14 mouse cellular contexts compared by ENCODE assay signal in genomic region chr4:136949266-136949989, GRCm38 (mm10). TPM values are rescaled to one million over a fixed set of nuclear protein-coding genes. Genes with fewer than 3 reads are reported as not detected.
DNase-seq lines count a peak whose midpoint lies in the region; ATAC-seq and TF ChIP-seq lines count a peak whose summit lies in the region.
"Had no signal": no experiment of that assay in that cellular context is flagged by ENCODE, and none has a peak within 500 bp of the region (broad histone marks: within the 10 kb centered on the region; RNA-seq: fewer than 3 reads in every experiment).

No protein-coding gene starts in this region.

- peak; percentile 30 for DNase-seq in gastrocnemius, postnatal 14 days
- DNase-seq in gastrocnemius, postnatal 25 days = no peak
- DNase-seq in lung, embryonic 14.5 days = peak; percentile 63
- no peak for DNase-seq in lung, postnatal 14 days
- DNase-seq in brain, adult 2 months (ENCODE audit: low read depth, low spot score) = peak; percentile 61
- DNase-seq in cerebellum, postnatal 25 days = peak; percentile 64 to 77
- DNase-seq in adrenal gland, postnatal 25 days = no peak
- DNase-seq: midbrain, embryonic 14.5 days; thymus, postnatal 25 days had no signal

- no peak overlapping the region for H3K9ac ChIP-seq in lung, embryonic 14.5 days
- H3K9ac ChIP-seq: heart, embryonic 13.5 days; liver, embryonic 14.5 days; neural tube, embryonic 12.5 days had no signal

- WGBS in lung, embryonic 14.5 days = 31% methylated on average over 10 of the region's 10 CpGs

- H3K4me1 ChIP-seq in lung, embryonic 14.5 days (ENCODE audit: insufficient read depth) = no peaks in the 10 kb centered on the region; the same call in 1 of the 2 replicates

- H3K4me3 ChIP-seq in lung, embryonic 14.5 days (ENCODE audit: low read depth, low read length) = no peak overlapping the region
- H3K4me3 ChIP-seq: heart, embryonic 13.5 days; neural tube, embryonic 12.5 days had no signal

- TF ChIP-seq CTCF in lung, embryonic 14.5 days (IDR thresholded peaks at IDR 0.05; ENCODE audit: low read depth) = no peak

- no peak overlapping the region for H3K27ac ChIP-seq in lung, embryonic 14.5 days (ENCODE audit: low read depth)
- H3K27ac ChIP-seq: heart, embryonic 13.5 days; liver, embryonic 14.5 days; neural tube, embryonic 12.5 days had no signal

- peaks cover 72% of the 10 kb centered on the region for H3K27me3 ChIP-seq in lung, embryonic 14.5 days (ENCODE audit: insufficient read depth, low read length)

- ATAC-seq in lung, embryonic 14.5 days (ENCODE audit: insufficient read depth) = 0 out of 2 replicates have a peak, but pooled peaks have one; percentile 72
- ATAC-seq: forebrain, embryonic 16.5 days; intestine, postnatal 0 days had no signal

- H3K4me2 ChIP-seq in lung, embryonic 14.5 days = no peak overlapping the region
- H3K4me2 ChIP-seq: heart, embryonic 13.5 days; neural tube, embryonic 12.5 days had no signal

- H3K9me3 ChIP-seq in lung, embryonic 14.5 days (ENCODE audit: low read depth, low read length) = no peaks in the 10 kb centered on the region
- H3K9me3 ChIP-seq: heart, embryonic 13.5 days; neural tube, embryonic 12.5 days had no signal

- H3K36me3 ChIP-seq in lung, embryonic 14.5 days (ENCODE audit: insufficient read depth) = no peaks in the 10 kb centered on the region
- H3K36me3 ChIP-seq: heart, embryonic 13.5 days; neural tube, embryonic 12.5 days had no signal

- intact Hi-C loops in gastrocnemius, postnatal 14 days (cut with DNase I; ENCODE audit: low total_unique reads) = no loop called here

RNA-seq across cellular contexts. Expression of gene Epha8, which starts 7.2 kb away (rescaled TPM):
- not detected for total RNA-seq in gastrocnemius, postnatal 14 days (2021)
- total RNA-seq in gastrocnemius, postnatal 25 days (2021) = not detected
- polyA plus RNA-seq in lung, embryonic 14.5 days (2014; fragmentation: Nextera tagmentation; extraction: Ambion mirVana) = 0.62 TPM in 2 replicates
- total RNA-seq in adrenal gland, postnatal 25 days (2021) = 0.33 and 0.43 TPM in 2 replicates

RNA-seq across cellular contexts. Expression of gene C1qa, which starts 50.8 kb away (rescaled TPM):
- 10 to 100 TPM; 18.7 to 19.7 TPM for total RNA-seq in gastrocnemius, postnatal 14 days (2021)
- 10 to 100 TPM; 11.6 to 15.5 TPM for total RNA-seq in gastrocnemius, postnatal 25 days (2021)
- polyA plus RNA-seq in lung, embryonic 14.5 days (2014; fragmentation: Nextera tagmentation; extraction: Ambion mirVana) = 26.2 and 29.6 TPM in 2 replicates
- total RNA-seq in adrenal gland, postnatal 25 days (2021) = 21.3 and 28.7 TPM in 2 replicates

RNA-seq across cellular contexts. Expression of gene C1qc, which starts 56.6 kb away (rescaled TPM):
- 10 to 100 TPM; 15.2 to 18.1 TPM for total RNA-seq in gastrocnemius, postnatal 14 days (2021)
- total RNA-seq in gastrocnemius, postnatal 25 days (2021) = 10 to 100 TPM; 10.9 to 13.3 TPM
- 27.3 TPM in 2 replicates for polyA plus RNA-seq in lung, embryonic 14.5 days (2014; fragmentation: Nextera tagmentation; extraction: Ambion mirVana)
- 18.2 and 22.5 TPM in 2 replicates for total RNA-seq in adrenal gland, postnatal 25 days (2021)

Comparison
In these comparisons a context has a peak if more than half of its experiments do, and no peak if none do; other contexts are left out.
1. DNase-seq: peak in gastrocnemius, postnatal 14 days (single experiment), lung, embryonic 14.5 days (single experiment), brain, adult 2 months (single experiment) and cerebellum, postnatal 25 days (2 of 2); none in gastrocnemius, postnatal 25 days (single experiment), lung, postnatal 14 days (single experiment) and adrenal gland, postnatal 25 days (single experiment).